ENCODE assay signal across 19 mouse cellular contexts in genomic region chr1:151964811-151965210, GRCm38 (mm10).
"Had no signal": no experiment of that assay in that cellular context is flagged by ENCODE, and none has a peak within 500 bp of the region (broad histone marks: within the 10 kb centered on the region; RNA-seq: fewer than 3 reads in every experiment).

No protein-coding gene starts in this region.

- H3K9me3 ChIP-seq: midbrain, embryonic 10.5 days; midbrain, embryonic 12.5 days; neural tube, embryonic 12.5 days; neural tube, embryonic 15.5 days had no signal

- ATAC-seq: midbrain, embryonic 16.5 days had no signal

- H3K27me3 ChIP-seq: midbrain, embryonic 12.5 days; neural tube, embryonic 12.5 days; neural tube, embryonic 15.5 days had no signal

- H3K9ac ChIP-seq: lung, embryonic 14.5 days; midbrain, embryonic 12.5 days; neural tube, embryonic 12.5 days; neural tube, embryonic 15.5 days had no signal

- H3K4me1 ChIP-seq: neural tube, embryonic 15.5 days had no signal

- H3K4me2 ChIP-seq: lung, embryonic 14.5 days; midbrain, embryonic 12.5 days; neural tube, embryonic 12.5 days; neural tube, embryonic 15.5 days had no signal

- H3K36me3 ChIP-seq: midbrain, embryonic 12.5 days; neural tube, embryonic 12.5 days; neural tube, embryonic 15.5 days had no signal

- H3K27ac ChIP-seq: midbrain, embryonic 10.5 days; midbrain, embryonic 12.5 days; neural tube, embryonic 12.5 days; neural tube, embryonic 15.5 days had no signal

- H3K4me3 ChIP-seq: midbrain, embryonic 10.5 days; midbrain, embryonic 12.5 days; myocyte; neural tube, embryonic 12.5 days; neural tube, embryonic 15.5 days had no signal

- DNase-seq: lung, adult 18-20 months; lung, embryonic 14.5 days; lung, postnatal 10 days; lung, postnatal 4 days; midbrain, embryonic 14.5 days; retina, postnatal 1 day; right cerebral cortex, adult 18-20 months; right cerebral cortex, postnatal 25 days; right cerebral cortex, postnatal 4 days; spleen, adult 18-20 months; thymus, adult 18-20 months; thymus, postnatal 14 days; thymus, postnatal 36 days had no signal
